Mouse (Mus musculus) forebrain, embryonic 15.5 days (tissue): ENCODE data around the gene Scamp2. TPM values are rescaled to one million over a fixed set of nuclear protein-coding genes. Genes with fewer than 3 reads are reported as not detected.
A peak's percentile ranks its signal among the peaks of the same experiment; 100 is the strongest.

ENCODE experiments used
- ATAC-seq: fragments of 200-750 bp; cut with Nextera tagmentation; replicated peaks from 2 replicates; pipeline ENCODE4 v1.8.0; 2017; ENCODE audit warnings: mild to moderate bottlenecking, moderate TSS enrichment, moderate library complexity
- H3K27ac ChIP-seq: fragments of 300-500 bp; sonication (generic); replicated peaks from 2 replicates; pipeline ENCODE4 v1.5.1; 2015; ENCODE audit warnings: mild to moderate bottlenecking, inconsistent platforms
- H3K27me3 ChIP-seq: fragments of 300-500 bp; sonication (generic); 2 replicates; pipeline ENCODE4 v1.6.1; 2015; ENCODE audit warnings: inconsistent platforms
- H3K36me3 ChIP-seq: fragments of 300-500 bp; sonication (generic); 2 replicates; pipeline ENCODE4 v1.6.1; 2015; ENCODE audit warnings: mild to moderate bottlenecking, inconsistent platforms
- H3K4me1 ChIP-seq: fragments of 300-500 bp; sonication (generic); 2 replicates; pipeline ENCODE4 v1.6.1; 2015; ENCODE audit warnings: inconsistent platforms
- H3K4me2 ChIP-seq: fragments of 300-500 bp; sonication (generic); replicated peaks from 2 replicates; pipeline ENCODE4 v1.6.1; 2015; ENCODE audit warnings: mild to moderate bottlenecking, inconsistent platforms
- H3K4me3 ChIP-seq: fragments of 300-500 bp; sonication (generic); 2 replicates; pipeline ENCODE4 v1.5.1; 2015; ENCODE audit warnings: mild to moderate bottlenecking, inconsistent platforms
- H3K9ac ChIP-seq: fragments of 300-500 bp; sonication (generic); replicated peaks from 2 replicates; pipeline ENCODE4 v1.6.1; 2015; ENCODE audit warnings: mild to moderate bottlenecking, inconsistent platforms
- H3K9me3 ChIP-seq: fragments of 300-500 bp; sonication (generic); 2 replicates; pipeline ENCODE4 v1.6.1; 2016; ENCODE audit warnings: inconsistent platforms
- WGBS: fragments of 180-500 bp; shearing (Covaris S2); methylation state at CpG from one replicate; pipeline ENCODE4 v1.1.7; 2015; ENCODE audit warnings: mixed read lengths; 5-methylcytosine and 5-hydroxymethylcytosine counted together
- polyA plus RNA-seq: library from polyadenylated mRNA; unstranded; fragments of >200 nt; fragmentation: Nextera tagmentation; extraction: Ambion mirVana; gene quantifications from 2 replicates; pipeline ENCODE4 v1.2.1, GENCODE M21; 2015

The Scamp2 gene
- polyA plus RNA-seq, 1 experiment from 2014 or later = 60.5 TPM

DNA sequence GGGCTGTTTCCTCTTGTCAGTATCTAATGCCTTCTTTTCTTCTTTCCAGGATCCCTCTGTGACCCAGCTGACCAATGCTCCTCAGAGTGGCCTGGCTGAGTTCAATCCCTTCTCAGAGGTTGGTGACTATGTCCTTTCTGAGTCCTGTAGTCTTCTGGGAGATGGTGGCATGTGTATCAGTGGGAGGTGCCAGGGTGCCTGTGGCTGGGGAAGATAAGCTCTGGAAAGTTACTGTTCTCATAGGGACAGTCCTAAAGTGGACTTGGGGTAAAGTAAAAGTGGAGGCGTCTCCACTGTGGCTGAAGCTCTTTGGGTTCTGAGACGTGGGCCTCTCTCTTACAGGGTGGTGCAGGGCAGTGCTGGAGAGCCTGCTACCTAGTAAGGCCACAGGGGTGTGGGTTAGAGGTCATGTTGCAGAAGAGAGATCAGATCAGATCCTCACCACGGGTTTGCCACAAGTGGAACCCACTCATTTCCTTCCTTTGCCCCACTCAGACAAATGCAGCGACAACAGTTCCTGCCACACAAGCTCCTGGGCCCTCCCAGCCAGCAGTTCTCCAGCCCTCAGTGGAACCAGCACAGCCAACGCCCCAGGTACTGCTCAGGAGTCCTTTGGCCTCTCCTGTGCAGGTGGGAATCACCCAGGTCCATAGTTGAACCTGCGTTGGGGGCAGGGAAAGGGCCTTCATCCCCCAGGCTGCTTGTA, 16.6 kb downstream of the Scamp2 start:
- H3K27me3 ChIP-seq = no peaks in the 10 kb centered on the region
- no peak overlapping the region for H3K4me2 ChIP-seq
- 82% methylated on average over 6 of the region's 6 CpGs for WGBS
- H3K9ac ChIP-seq = no peak overlapping the region
- peaks cover 49% of the 10 kb centered on the region for H3K36me3 ChIP-seq
- ATAC-seq = no peak
- H3K4me3 ChIP-seq = no peak overlapping the region
- no peak overlapping the region for H3K27ac ChIP-seq
- no peaks in the 10 kb centered on the region for H3K4me1 ChIP-seq
- no peaks in the 10 kb centered on the region for H3K9me3 ChIP-seq

DNA sequence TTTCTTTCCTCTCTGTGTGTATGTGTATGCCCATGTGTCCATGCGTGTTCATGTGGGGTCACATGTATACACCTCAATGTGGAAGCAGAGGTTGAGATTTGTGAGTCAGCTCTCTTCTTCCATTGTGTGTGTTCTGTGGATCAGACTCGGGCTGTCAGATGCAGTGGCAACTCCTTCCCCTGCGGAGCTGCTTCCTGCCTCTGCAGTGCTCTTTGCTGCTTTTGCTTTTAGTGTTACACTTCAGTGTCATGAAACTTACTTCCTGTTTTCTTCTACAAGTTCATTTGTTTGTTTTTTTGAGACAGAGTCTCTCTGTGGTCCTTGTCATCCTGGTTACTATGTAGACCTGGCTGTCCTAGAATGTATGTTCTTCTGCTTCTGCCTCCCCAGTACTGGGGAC, 24.2 kb downstream of the Scamp2 start:
- no peak for ATAC-seq
- no peak overlapping the region for H3K4me2 ChIP-seq
- WGBS = 93% methylated on average over 3 of the region's 3 CpGs
- H3K9me3 ChIP-seq = no peaks in the 10 kb centered on the region
- peaks cover 8% of the 10 kb centered on the region for H3K4me1 ChIP-seq
- peaks cover 71% of the 10 kb centered on the region for H3K36me3 ChIP-seq
- no peak overlapping the region for H3K9ac ChIP-seq
- no peak overlapping the region for H3K27ac ChIP-seq
- H3K4me3 ChIP-seq = no peak overlapping the region
- no peaks in the 10 kb centered on the region for H3K27me3 ChIP-seq

DNA sequence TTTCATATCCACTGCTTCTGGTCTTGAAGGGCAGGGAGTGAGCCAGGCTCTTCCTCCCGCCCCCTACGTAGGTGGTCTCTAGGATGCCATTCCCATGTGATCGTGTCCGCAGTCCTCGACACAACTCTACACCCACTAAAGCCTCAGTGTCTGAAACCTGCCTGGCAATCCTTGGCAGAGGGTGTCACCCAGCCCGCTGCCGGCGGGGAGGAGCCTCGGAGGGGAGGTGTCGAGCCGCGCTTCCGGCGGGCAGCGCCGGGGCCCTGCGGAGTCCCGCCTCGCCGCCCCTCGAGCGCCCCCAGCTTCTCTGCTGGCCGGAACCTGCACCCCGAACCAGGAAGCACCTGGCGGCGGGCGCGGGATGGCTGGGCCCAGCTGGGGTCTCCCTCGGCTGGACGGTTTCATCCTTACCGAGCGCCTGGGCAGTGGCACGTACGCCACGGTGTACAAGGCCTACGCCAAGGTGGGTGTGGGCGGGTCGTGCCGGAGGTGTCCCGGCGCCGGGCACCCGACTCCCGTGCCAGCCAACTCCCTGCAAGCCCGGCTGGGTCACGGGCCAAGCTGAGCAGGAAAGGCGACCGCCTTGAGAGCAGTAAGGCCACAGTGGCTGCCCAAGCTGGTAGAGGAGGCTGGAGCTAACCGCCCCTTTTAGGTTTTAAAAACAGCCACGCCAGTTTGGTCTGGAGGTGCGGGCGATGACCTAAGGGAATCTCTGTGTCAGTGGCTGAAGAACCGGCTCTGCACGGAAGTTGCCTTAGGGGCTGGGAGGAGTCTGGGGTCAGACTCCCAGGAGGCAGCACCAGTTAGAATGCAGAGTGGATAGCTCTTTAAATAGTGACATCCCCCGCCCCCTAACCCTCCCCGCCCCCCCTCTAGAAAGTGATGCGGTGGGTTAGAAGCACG, 28.7 kb downstream of the Scamp2 start, which contains the start of gene Ulk3:
Gene Ulk3, plus strand, starts transcription at position 229 of the 903 bp plus-strand sequence.
- Histone ChIP-seq H3K27me3 (no peaks in the 10 kb centered on the region), H3K36me3 (peaks cover 44% of the 10 kb centered on the region), H3K4me2 (peak within 1 kb of the TSS; percentile 77), H3K9ac (peak within 1 kb of the TSS; percentile 74), H3K27ac (peak within 1 kb of the TSS; percentile 71), H3K9me3 (no peaks in the 10 kb centered on the region), H3K4me1 (peaks cover 14% of the 10 kb centered on the region), H3K4me3 (peak within 1 kb of the TSS; percentile 76)
- ATAC-seq = peak; percentile 87
- WGBS = 1% methylated on average over 58 of the region's 58 CpGs

DNA sequence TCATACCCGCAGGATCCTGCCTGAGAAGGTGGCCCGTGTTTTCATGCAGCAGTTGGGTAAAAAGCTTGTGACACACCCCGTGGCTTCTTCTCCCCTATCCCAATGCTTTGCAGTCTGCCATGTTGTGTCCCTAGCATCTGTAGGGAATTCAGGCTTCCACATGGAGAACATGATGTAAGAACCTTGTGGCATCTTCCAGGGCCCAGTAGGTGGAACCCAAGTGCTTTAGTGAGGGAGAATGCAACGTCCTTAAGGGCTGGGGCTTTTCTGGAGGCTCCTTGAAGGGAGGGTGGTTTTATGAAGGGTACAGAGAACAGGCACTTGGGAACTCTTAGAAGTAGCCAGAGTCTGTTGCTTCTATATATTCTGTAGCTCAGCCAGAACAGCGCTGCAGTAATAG, 30.0 kb downstream of the Scamp2 start:
- H3K27ac ChIP-seq = no peak overlapping the region
- H3K27me3 ChIP-seq = no peaks in the 10 kb centered on the region
- H3K4me1 ChIP-seq = peaks cover 14% of the 10 kb centered on the region
- peak overlapping the region; percentile 76; the same call in 1 of the 2 replicates for H3K4me3 ChIP-seq
- no peak for ATAC-seq
- 33% methylated on average over 5 of the region's 5 CpGs for WGBS
- H3K36me3 ChIP-seq = peaks cover 44% of the 10 kb centered on the region
- no peaks in the 10 kb centered on the region for H3K9me3 ChIP-seq
- H3K4me2 ChIP-seq = peak overlapping the region; percentile 77
- no peak overlapping the region for H3K9ac ChIP-seq

DNA sequence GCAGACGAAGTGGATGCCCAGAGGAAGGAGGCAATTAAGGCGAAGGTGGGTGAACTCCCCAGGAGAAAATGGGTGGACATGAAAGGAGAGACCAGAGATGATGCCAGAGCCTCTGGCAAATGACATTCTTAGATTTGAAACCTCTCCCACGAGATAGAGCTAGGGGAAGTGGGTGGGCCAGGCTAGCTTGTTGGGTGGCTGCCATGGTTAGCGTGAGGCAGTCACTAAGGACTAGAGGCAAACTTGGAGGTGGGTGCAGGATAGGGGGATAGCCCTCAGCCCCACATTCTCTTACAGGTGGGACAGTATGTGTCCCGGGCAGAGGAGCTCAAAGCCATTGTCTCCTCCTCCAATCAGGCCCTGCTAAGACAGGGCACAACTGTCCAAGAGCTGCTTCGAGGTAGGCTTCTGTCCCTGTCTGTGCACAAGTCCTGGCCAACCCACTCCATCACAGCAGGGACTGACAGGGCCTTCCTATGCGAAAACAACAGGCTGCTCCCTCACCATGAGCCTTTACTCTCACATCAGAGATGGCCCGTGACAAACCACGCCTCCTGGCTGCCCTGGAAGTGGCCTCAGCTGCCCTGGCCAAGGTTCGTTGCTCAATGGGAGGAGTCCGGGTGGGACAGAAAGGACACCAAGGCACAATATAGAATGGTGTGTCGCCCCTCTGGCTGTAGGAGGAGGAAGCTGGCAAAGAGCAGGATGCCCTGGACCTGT, 32.9 kb downstream of the Scamp2 start:
- 64% methylated on average over 12 of the region's 12 CpGs for WGBS
- no peaks in the 10 kb centered on the region for H3K27me3 ChIP-seq
- H3K9ac ChIP-seq = no peak overlapping the region
- ATAC-seq = no peak
- peaks cover 14% of the 10 kb centered on the region for H3K4me1 ChIP-seq
- no peak overlapping the region for H3K27ac ChIP-seq
- H3K4me2 ChIP-seq = no peak overlapping the region
- no peaks in the 10 kb centered on the region for H3K9me3 ChIP-seq
- peaks cover 27% of the 10 kb centered on the region for H3K36me3 ChIP-seq
- no peak overlapping the region for H3K4me3 ChIP-seq

DNA sequence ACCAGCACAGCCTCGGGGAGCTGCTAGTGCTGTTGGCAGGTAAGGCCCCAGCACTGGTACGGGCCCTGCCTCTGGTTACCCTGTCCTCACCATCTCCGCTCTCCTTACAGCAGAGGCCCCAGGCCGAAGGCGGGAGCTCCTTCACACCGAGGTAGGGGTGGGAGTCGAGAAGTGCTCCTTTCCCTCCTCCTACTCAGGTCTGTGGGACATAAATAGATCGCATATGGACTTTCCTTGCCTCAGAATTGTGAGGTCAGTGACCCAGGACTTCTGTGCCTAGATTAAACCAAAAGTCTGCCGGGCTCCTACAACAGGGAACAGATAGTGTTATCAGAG, 33.4 kb downstream of the Scamp2 start:
- 84% methylated on average over 9 of the region's 9 CpGs for WGBS
- H3K36me3 ChIP-seq = peaks cover 27% of the 10 kb centered on the region
- H3K27me3 ChIP-seq = no peaks in the 10 kb centered on the region
- H3K4me1 ChIP-seq = peaks cover 9% of the 10 kb centered on the region
- H3K27ac ChIP-seq = no peak overlapping the region
- no peak overlapping the region for H3K4me3 ChIP-seq
- H3K9ac ChIP-seq = no peak overlapping the region
- H3K9me3 ChIP-seq = no peaks in the 10 kb centered on the region
- no peak overlapping the region for H3K4me2 ChIP-seq
- ATAC-seq = no peak

DNA sequence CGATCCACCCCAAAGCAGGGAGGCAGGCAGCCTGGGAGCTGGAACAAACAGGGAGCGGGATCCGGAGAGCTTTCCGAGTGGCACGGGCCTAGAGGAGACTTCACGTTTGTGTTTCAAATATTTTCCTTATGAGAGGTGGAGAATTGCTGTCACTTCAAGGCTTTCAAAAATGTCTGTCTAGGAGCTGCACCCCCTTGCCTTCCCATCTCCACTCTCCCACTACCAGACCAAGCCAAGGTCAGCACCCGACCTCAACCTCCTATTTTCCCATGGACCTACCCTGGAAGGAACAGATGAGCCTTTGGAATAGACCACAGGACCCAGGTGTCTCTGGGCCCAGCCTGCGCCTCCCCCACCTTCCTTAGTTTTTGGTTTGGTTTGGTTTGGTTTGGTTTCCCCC, 36.5 kb downstream of the Scamp2 start:
- Histone ChIP-seq H3K36me3 (peaks cover 27% of the 10 kb centered on the region), H3K9me3 (no peaks in the 10 kb centered on the region), H3K27me3 (no peaks in the 10 kb centered on the region), H3K9ac (no peak overlapping the region), H3K4me1 (peaks cover 16% of the 10 kb centered on the region), H3K4me3 (no peak overlapping the region), H3K27ac (no peak overlapping the region), H3K4me2 (no peak overlapping the region)
- ATAC-seq = no peak
- 89% methylated on average over 8 of the region's 8 CpGs for WGBS

DNA sequence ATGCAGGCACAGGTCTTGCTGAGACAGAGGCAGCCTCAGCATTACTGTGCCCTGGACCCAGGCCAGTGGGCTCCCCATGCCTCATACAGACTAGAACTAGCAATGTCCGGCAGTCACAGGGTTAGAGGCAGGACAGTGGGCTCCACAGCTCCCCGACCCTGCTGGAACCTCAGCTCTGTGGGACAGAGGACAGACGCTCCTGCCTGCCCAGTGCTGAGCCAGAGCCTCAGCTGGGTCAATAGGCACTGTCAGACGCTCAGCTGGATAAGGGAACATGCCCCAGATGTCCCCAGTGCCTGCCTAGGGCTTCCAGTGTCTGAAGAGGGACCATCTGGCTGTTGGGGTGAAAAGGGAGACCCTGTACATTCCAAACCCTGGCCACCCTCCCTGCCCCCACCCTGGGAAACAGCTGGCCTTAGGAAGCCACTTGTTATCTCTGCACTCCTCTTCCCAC, 37.2 kb downstream of the Scamp2 start:
- peaks cover 18% of the 10 kb centered on the region for H3K4me1 ChIP-seq
- H3K9me3 ChIP-seq = no peaks in the 10 kb centered on the region
- no peaks in the 10 kb centered on the region for H3K27me3 ChIP-seq
- no peak for ATAC-seq
- no peak overlapping the region for H3K4me2 ChIP-seq
- H3K9ac ChIP-seq = no peak overlapping the region
- H3K36me3 ChIP-seq = peaks cover 23% of the 10 kb centered on the region
- H3K4me3 ChIP-seq = no peak overlapping the region
- WGBS = 17% methylated on average over 4 of the region's 4 CpGs
- no peak overlapping the region for H3K27ac ChIP-seq

DNA sequence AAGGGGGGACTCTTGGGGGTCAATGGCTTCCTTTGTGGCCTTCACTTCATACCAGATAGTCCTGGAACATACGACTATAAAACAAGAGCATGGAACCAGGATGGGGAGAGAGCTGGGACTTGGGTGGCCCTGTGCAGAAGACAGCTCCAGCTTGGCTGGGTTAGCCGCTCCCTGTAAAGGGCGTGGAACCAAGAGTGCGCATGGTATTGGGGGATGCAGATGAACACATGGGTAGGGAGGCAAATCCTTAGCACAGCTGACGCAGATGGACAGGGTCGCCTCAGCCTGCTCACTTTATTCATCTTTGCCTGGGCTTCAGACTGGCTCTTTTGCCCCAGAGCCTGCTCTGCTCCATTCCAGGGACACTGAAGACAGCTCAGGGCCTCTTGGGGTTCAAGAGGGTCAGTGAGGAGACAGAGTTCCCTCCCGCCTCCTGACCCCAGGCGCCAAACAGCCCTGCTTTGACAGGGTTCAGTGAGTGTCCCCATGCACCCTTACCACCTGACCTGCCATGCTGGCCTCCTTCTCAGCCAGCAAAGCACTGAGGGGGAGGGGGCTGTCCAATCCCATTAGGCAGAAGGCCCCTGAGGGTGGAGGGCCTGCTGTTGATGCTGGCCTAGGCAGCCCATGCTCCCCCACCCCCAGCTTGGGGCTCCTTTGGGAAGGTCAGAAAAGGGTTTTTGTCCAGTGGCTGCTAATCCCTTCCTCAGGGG, 38.3 kb downstream of the Scamp2 start:
- Histone ChIP-seq H3K9ac (no peak overlapping the region), H3K4me3 (no peak overlapping the region), H3K4me1 (peaks cover 18% of the 10 kb centered on the region), H3K9me3 (no peaks in the 10 kb centered on the region), H3K36me3 (peaks cover 13% of the 10 kb centered on the region), H3K27ac (no peak overlapping the region), H3K4me2 (no peak overlapping the region), H3K27me3 (no peaks in the 10 kb centered on the region)
- 37% methylated on average over 8 of the region's 8 CpGs for WGBS
- no peak for ATAC-seq

DNA sequence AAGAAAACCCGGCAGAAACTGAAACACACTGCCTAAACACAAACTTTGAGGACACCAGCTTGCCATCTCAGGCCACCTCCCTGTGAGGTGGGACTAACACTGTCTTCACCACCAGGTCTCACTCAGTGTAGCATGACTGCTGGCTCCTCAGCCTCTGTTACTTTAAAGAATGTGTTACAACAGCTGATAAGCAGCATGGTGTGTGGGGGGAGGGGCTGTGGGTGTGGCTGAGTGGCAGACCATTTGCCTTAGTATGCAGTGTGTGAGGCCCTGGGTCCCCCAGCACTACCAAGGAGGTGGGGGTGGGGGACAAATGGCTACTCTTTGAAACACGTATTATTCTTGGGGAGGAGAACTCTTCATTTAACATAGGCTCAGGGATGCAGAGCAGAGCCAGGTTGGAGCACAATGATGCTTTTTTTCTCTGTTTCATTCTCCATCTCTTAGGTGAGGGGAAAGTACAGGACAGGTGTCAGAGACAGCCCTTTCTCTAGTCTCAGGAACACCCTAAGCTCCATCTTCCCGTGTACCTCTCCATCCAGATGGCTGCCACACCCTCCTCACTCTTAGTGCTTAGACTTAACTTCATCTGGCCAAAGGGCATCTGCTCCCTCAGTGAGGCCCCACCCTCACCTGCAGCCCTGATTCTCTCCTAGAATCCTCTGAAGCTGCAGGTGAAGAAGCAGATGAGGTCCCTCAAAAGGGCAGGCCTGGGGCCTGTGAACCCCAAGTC, 40.0 kb downstream of the Scamp2 start:
- Histone ChIP-seq H3K27ac (0 out of 2 replicates have a peak overlapping the region, but pooled peaks have one; percentile 35), H3K9me3 (no peaks in the 10 kb centered on the region), H3K36me3 (no peaks in the 10 kb centered on the region), H3K4me2 (no peak overlapping the region), H3K27me3 (0 out of 2 replicates have a peak, but pooled peaks cover 3% of the 10 kb centered on the region), H3K4me3 (no peak overlapping the region), H3K9ac (no peak overlapping the region), H3K4me1 (peaks cover 18% of the 10 kb centered on the region)
- ATAC-seq = no peak
- WGBS = 9% methylated on average over 3 of the region's 3 CpGs

DNA sequence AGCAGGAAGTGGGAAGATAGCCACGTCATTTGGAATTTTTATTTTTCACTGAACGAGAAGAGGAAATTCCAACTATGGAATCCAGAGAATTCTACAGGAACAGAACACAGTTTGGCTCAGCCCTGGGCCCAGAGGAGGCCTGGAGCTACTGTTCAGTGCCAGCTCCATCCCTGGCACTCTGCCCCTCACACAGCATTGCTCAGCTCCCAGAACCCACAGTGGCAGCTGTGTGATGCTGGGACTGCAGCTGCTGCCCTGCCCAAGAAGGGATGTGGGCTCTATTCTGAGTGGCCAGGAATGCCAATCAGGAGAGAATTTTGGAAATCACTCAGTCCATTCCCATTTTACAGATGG, 40.6 kb downstream of the Scamp2 start:
- no peak overlapping the region for H3K4me2 ChIP-seq
- no peak overlapping the region for H3K4me3 ChIP-seq
- H3K27me3 ChIP-seq = peaks cover 8% of the 10 kb centered on the region; the same call in 1 of the 2 replicates
- peaks cover 23% of the 10 kb centered on the region for H3K4me1 ChIP-seq
- 60% methylated on average over 2 of the region's 2 CpGs for WGBS
- no peaks in the 10 kb centered on the region for H3K36me3 ChIP-seq
- ATAC-seq = 0 out of 2 replicates have a peak, but pooled peaks have one; percentile 54
- H3K9ac ChIP-seq = no peak overlapping the region
- peak overlapping the region; percentile 35; the same call in 1 of the 2 replicates for H3K27ac ChIP-seq
- H3K9me3 ChIP-seq = no peaks in the 10 kb centered on the region
